Mouse (Mus musculus) hindbrain, embryonic 14.5 days (tissue): Measurements from ENCODE around the gene Sec14l4. TPM values are rescaled to one million over a fixed set of nuclear protein-coding genes. Genes with fewer than 3 reads are reported as not detected.
A peak's percentile ranks its signal among the peaks of the same experiment; 100 is the strongest.
"Not testable (repeated sequence)": the region's sequence is repeated elsewhere in the genome, so short reads cannot be mapped to it uniquely, and the experiment has no call there.

Experiments used
- ATAC-seq: fragments of 200-750 bp; cut with Nextera tagmentation; 2 replicates; pipeline ENCODE4 v1.8.0; 2017; ENCODE audit warnings: moderate number of reproducible peaks, mild to moderate bottlenecking, moderate TSS enrichment, moderate library complexity; ENCODE audit not compliant: low FRiP score
- DNase-seq: peaks from one replicate; pipeline ENCODE4 v3.0.0-alpha.2; 2015; ENCODE audit warnings: low spot score
- H3K27ac ChIP-seq: fragments of 300-500 bp; sonication (generic); 2 replicates; pipeline ENCODE4 v1.5.1; 2014; ENCODE audit warnings: mild to moderate bottlenecking, moderate library complexity
- H3K27me3 ChIP-seq: fragments of 300-500 bp; sonication (generic); 2 replicates; pipeline ENCODE4 v1.6.1; 2014; ENCODE audit warnings: mild to moderate bottlenecking, low read length, mixed read lengths; ENCODE audit not compliant: control insufficient read depth, insufficient read depth
- H3K36me3 ChIP-seq: fragments of 300-500 bp; sonication (generic); replicated peaks from 2 replicates; pipeline ENCODE4 v1.6.1; 2014; ENCODE audit not compliant: control insufficient read depth, insufficient read depth
- H3K4me1 ChIP-seq: fragments of 300-500 bp; sonication (generic); replicated peaks from 2 replicates; pipeline ENCODE4 v1.6.1; 2014; ENCODE audit warnings: antibody characterized with exemption, low read length, mixed read lengths; ENCODE audit not compliant: control insufficient read depth, insufficient read depth
- H3K4me2 ChIP-seq: fragments of 300-500 bp; sonication (generic); replicated peaks from 2 replicates; pipeline ENCODE4 v1.6.1; 2014; ENCODE audit warnings: mild to moderate bottlenecking, moderate library complexity
- H3K4me3 ChIP-seq: fragments of 300-500 bp; sonication (generic); replicated peaks from 2 replicates; pipeline ENCODE4 v1.5.1; 2014; ENCODE audit warnings: mild to moderate bottlenecking, low read length
- H3K9ac ChIP-seq: fragments of 300-500 bp; sonication (generic); 2 replicates; pipeline ENCODE4 v1.6.1; 2014
- H3K9me3 ChIP-seq: fragments of 300-500 bp; sonication (generic); 2 replicates; pipeline ENCODE4 v1.6.1; 2016; ENCODE audit warnings: low read length; ENCODE audit not compliant: control insufficient read depth
- WGBS: fragments of 180-500 bp; shearing (Covaris S2); extraction: QIAGEN DNeasy Blood & Tissue Kit; methylation state at CpG from one replicate; pipeline ENCODE4 v1.1.7; 2014; 5-methylcytosine and 5-hydroxymethylcytosine counted together
- polyA plus RNA-seq: library from polyadenylated mRNA; unstranded; fragments of >200 nt; fragmentation: Nextera tagmentation; extraction: Ambion mirVana; gene quantifications from 2 replicates; pipeline ENCODE4 v1.2.1, GENCODE M21; 2014

Gene Sec14l4
- polyA plus RNA-seq, 1 experiment from 2014 or later, result not detected

GRCm38 (mm10) chr11:3995511-3995910 is 35.8 kb upstream of the Sec14l4 start:
- Histone ChIP-seq H3K9me3 (no peaks in the 10 kb centered on the region), H3K27me3 (peaks cover 44% of the 10 kb centered on the region), H3K4me3 (no peak overlapping the region), H3K4me1 (no peaks in the 10 kb centered on the region), H3K4me2 (no peak overlapping the region), H3K36me3 (no peaks in the 10 kb centered on the region), H3K27ac (no peak overlapping the region), H3K9ac (no peak overlapping the region)
- no peak for ATAC-seq
- 85% methylated on average over 5 of the region's 5 CpGs for WGBS
- peak; percentile 11 for DNase-seq

DNA sequence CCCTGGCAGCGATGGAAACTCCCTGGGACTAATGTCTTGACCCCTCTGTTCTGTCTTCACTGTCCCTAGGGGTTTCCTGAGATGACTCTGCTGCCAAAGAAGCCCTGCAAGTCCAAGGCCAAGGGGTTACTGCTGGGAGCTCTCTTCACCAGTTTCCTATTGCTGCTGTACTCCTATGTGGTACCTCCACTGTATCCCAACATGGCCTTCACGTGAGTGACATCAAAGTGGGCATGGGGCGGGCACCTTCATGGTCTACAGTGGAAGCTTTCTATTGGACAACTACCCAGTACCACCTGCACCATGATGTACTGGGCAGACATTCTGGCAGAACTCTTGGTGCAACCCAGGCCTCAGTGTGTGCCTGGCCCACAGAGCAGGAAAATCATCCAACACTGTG is 34.4 kb upstream of the Sec14l4 start:
- no peaks in the 10 kb centered on the region for H3K9me3 ChIP-seq
- DNase-seq (peak; percentile 2), ATAC-seq (no peak)
- H3K36me3 ChIP-seq, result no peaks in the 10 kb centered on the region
- no peak overlapping the region for H3K27ac ChIP-seq
- WGBS, result 91% methylated on average over 3 of the region's 3 CpGs
- no peak overlapping the region for H3K4me3 ChIP-seq
- H3K4me1 ChIP-seq, result no peaks in the 10 kb centered on the region
- no peak overlapping the region for H3K9ac ChIP-seq
- H3K4me2 ChIP-seq, result no peak overlapping the region
- H3K27me3 ChIP-seq, result peaks cover 52% of the 10 kb centered on the region

DNA sequence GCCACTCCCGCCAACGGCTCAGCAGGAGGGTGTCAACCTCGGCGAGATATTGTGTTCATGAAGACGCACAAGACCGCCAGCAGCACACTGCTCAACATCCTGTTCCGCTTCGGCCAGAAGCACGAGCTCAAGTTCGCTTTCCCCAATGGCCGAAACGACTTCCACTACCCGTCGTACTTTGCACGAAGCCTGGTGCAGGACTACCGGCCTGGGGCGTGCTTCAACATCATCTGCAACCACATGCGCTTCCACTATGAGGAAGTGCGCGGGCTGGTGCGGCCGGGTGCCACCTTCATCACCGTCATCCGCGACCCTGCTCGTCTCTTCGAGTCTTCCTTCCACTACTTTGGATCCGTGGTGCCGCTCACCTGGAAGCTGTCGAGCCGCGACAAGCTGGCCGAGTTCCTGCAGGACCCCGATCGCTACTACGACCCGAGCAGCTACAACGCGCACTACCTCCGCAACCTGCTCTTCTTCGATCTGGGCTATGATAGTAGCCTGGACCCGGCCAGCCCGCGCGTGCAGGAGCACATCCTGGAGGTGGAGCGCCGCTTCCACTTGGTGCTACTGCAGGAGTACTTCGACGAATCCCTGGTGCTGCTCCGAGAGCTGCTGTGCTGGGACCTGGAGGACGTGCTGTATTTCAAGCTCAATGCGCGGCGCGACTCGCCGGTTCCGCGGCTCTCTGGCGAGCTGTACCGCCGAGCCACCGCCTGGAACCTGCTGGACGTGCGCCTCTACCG is 33.1 kb upstream of the Sec14l4 start:
- Histone ChIP-seq H3K4me3 (peak overlapping the region; percentile 30), H3K9me3 (no peaks in the 10 kb centered on the region), H3K4me2 (peak overlapping the region; percentile 46), H3K36me3 (no peaks in the 10 kb centered on the region), H3K9ac (no peak overlapping the region), H3K27me3 (peaks cover 52% of the 10 kb centered on the region), H3K4me1 (no peaks in the 10 kb centered on the region), H3K27ac (no peak overlapping the region)
- WGBS, result 8% methylated on average over 66 of the region's 66 CpGs
- DNase-seq, result peak; percentile 23
- no peak; the same call in 1 of the 2 replicates for ATAC-seq

GRCm38 (mm10) chr11:3999547-3999946 is 31.7 kb upstream of the Sec14l4 start:
- Histone ChIP-seq H3K4me1 (no peaks in the 10 kb centered on the region), H3K4me3 (no peak overlapping the region), H3K27me3 (peaks cover 52% of the 10 kb centered on the region), H3K9ac (no peak overlapping the region), H3K27ac (no peak overlapping the region), H3K4me2 (no peak overlapping the region), H3K9me3 (no peaks in the 10 kb centered on the region), H3K36me3 (no peaks in the 10 kb centered on the region)
- WGBS, result 78% methylated on average over 5 of the region's 5 CpGs
- DNase-seq, result peak; percentile 17
- ATAC-seq, result no peak

DNA sequence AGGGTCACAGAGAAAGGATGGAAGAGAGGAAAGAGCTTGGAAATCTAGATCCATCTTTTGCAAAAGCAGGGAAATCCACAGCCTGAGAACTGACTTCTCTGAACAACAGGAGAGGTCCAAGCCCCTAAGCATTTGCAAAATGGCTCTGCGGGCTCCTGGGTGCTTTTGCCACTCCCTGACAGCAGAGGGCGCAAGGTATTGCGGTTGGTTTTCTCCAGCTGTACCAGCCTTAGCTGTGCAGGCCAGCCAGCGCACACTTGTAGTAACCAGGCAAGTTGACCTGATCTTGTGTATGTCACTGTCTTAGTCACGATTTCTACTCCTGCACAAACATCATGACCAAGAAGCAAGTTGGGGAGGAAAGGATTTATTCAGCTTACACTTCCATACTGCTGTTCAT is 29.7 kb upstream of the Sec14l4 start:
- no peaks in the 10 kb centered on the region for H3K36me3 ChIP-seq
- peaks cover 47% of the 10 kb centered on the region for H3K27me3 ChIP-seq
- H3K4me3 ChIP-seq, result no peak overlapping the region
- no peaks in the 10 kb centered on the region for H3K4me1 ChIP-seq
- H3K9me3 ChIP-seq, result no peaks in the 10 kb centered on the region
- H3K9ac ChIP-seq, result no peak overlapping the region
- DNase-seq, result peak; percentile 80
- no peak overlapping the region for H3K27ac ChIP-seq
- ATAC-seq, result no peak; the same call in 1 of the 2 replicates
- WGBS, result 7% methylated on average over 5 of the region's 5 CpGs
- H3K4me2 ChIP-seq, result no peak overlapping the region

- H3K27ac ChIP-seq, result no peak overlapping the region
- H3K9ac ChIP-seq, result no peak overlapping the region
- ATAC-seq, result no peak
- peaks cover 10% of the 10 kb centered on the region; the same call in 1 of the 2 replicates for H3K27me3 ChIP-seq
- H3K9me3 ChIP-seq, result no peaks in the 10 kb centered on the region
- H3K4me2 ChIP-seq, result no peak overlapping the region
- H3K4me3 ChIP-seq, result no peak overlapping the region
- no peaks in the 10 kb centered on the region for H3K4me1 ChIP-seq
- WGBS, result 68% methylated on average over 5 of the region's 5 CpGs
- no peak for DNase-seq
- no peaks in the 10 kb centered on the region for H3K36me3 ChIP-seq
Observed at GRCm38 (mm10) chr11:4005220-4005805, 25.9 kb upstream of the Sec14l4 start.

GRCm38 (mm10) chr11:4006462-4006861 is 24.8 kb upstream of the Sec14l4 start:
- H3K4me3 ChIP-seq, result no peak overlapping the region
- DNase-seq (no peak), ATAC-seq (no peak)
- no peak overlapping the region for H3K4me2 ChIP-seq
- 89% methylated on average over 3 of the region's 3 CpGs for WGBS
- H3K27ac ChIP-seq, result no peak overlapping the region
- H3K9ac ChIP-seq, result no peak overlapping the region
- no peaks in the 10 kb centered on the region for H3K9me3 ChIP-seq
- no peaks in the 10 kb centered on the region for H3K4me1 ChIP-seq
- no peaks in the 10 kb centered on the region for H3K36me3 ChIP-seq
- H3K27me3 ChIP-seq, result 0 out of 2 replicates have a peak, but pooled peaks cover under 1% of the 10 kb centered on the region

DNA sequence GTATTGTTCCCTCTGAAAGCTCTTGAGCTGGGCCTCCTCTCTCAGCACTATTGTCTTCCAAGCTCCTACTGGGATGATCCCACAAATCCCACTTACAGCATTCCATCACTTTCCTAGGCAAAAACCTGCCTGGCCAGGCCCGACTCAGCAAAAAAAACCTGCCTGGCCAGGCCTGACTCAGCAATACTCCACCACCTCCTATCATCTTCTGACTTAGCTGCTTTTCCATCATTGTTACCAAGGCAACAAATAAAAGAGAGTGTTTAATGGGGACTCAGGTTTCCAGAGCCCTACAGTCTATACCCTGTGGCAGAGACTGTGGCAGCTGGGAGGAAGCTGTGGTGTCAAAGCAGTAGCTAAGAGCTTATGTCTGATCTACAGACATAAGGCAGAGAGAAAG is 18.6 kb upstream of the Sec14l4 start:
- no peaks in the 10 kb centered on the region for H3K36me3 ChIP-seq
- H3K4me1 ChIP-seq, result no peaks in the 10 kb centered on the region
- no peak overlapping the region for H3K4me3 ChIP-seq
- ATAC-seq (no peak), DNase-seq (no peak)
- no peaks in the 10 kb centered on the region for H3K9me3 ChIP-seq
- H3K4me2 ChIP-seq, result no peak overlapping the region
- no peaks in the 10 kb centered on the region for H3K27me3 ChIP-seq
- WGBS, result 66% methylated on average over 1 of the region's 1 CpGs
- H3K9ac ChIP-seq, result no peak overlapping the region
- no peak overlapping the region for H3K27ac ChIP-seq

DNA sequence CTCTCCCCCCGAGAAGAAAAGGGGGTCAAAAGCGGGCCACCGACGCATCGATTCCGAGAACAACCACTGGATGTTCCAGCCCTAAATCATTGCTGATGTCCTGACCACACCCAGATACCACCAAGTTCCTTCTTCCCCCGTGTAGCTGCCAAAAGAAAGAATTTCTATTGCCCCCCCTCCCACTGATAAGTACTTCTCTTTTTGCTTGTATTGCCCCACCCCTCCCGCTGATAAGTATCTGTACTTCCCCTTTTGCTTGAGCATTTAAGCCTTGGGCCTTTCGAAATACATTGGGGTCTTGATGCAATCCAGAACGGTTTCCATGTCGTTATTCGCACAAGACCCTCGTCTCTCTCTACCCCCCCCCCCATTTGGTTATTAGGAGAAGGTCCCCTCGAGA is 15.5 kb upstream of the Sec14l4 start:
- not testable (repeated sequence) for H3K27ac ChIP-seq, H3K27me3 ChIP-seq, H3K9me3 ChIP-seq, H3K4me3 ChIP-seq, DNase-seq, H3K36me3 ChIP-seq, H3K4me1 ChIP-seq, ATAC-seq, H3K4me2 ChIP-seq, H3K9ac ChIP-seq
- WGBS, result 93% methylated on average over 14 of the region's 14 CpGs
